In the genomic region with DNA sequence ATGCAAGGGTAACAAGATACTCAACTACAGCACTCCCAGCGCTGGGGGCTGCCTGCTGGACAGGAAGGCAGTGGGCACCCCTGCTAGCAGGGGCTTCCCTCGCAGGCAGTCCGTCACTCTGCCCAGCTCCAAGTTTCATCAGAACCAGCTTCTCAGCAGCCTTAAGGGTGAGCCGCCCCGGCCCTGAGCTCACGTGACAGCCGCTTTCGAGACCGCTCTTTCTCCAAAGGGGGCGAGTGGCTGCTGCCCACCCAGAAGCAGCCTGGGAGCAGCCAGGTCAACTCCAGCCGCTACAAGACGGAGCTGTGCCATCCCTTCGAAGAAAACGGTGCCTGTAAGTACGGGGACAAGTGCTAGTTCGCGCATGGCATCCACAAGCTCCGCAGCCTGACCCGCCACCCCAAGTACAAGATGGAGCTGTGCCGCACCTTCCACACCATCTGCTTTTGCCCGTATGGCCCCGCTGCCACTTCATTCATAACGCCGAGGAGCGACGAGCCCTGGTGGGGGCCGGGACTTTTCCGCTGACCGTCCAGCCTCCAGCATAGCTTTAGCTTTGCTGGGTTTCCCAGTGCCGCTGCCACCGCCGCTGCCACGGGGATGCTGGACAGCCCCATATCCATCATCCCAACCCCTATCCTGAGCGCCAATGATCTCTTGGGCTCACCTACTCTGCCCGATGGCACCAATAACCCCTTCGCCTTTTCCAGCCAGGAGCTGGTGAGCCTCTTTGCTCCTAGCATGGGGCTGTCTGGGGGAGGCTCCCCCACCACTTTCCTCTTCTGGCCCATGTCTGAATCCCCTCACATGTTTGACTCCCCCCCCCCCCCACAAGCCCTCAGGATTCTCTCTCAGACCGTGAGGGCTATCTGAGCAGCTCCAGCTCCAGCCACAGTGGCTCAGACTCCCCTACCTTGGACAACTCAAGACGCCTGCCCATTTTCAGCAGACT, we compare ENCODE assay signal across 8 mouse cellular contexts. TPM values are rescaled to one million over a fixed set of nuclear protein-coding genes. Genes with fewer than 3 reads are reported as not detected.
A peak's percentile ranks its signal among the peaks of the same experiment; 100 is the strongest.
DNase-seq lines count a peak whose midpoint lies in the region; ATAC-seq and TF ChIP-seq lines count a peak whose summit lies in the region.

No protein-coding gene starts in this region.

- H3K4me3 ChIP-seq in left cerebral cortex, adult 2 months: peak overlapping the region; percentile 41
- peak overlapping the region; percentile 46 for H3K4me3 ChIP-seq in heart, embryonic 11.5 days (ENCODE audit: low read depth, low read length)
- peak overlapping the region; percentile 43 for H3K4me3 ChIP-seq in midbrain, embryonic 13.5 days (replicated peaks)

- H3K4me1 ChIP-seq in heart, embryonic 11.5 days (ENCODE audit: control insufficient read depth, insufficient read depth, low read length): no peaks in the 10 kb centered on the region
- no peaks in the 10 kb centered on the region for H3K4me1 ChIP-seq in midbrain, embryonic 13.5 days (replicated peaks)

- H3K27me3 ChIP-seq in heart, embryonic 11.5 days (ENCODE audit: control insufficient read depth, insufficient read depth, low read length): no peaks in the 10 kb centered on the region
- H3K27me3 ChIP-seq in midbrain, embryonic 13.5 days: no peaks in the 10 kb centered on the region

- TF ChIP-seq CTCF in left cerebral cortex, adult 2 months (IDR thresholded peaks at IDR 0.05): no peak

- intact Hi-C loops in left cerebral cortex, adult 2 months (cut with DNase I): no loop called here
- intact Hi-C loops in left cerebral cortex, postnatal 14 days (cut with DNase I): no loop called here

- H3K9ac ChIP-seq in heart, embryonic 11.5 days (ENCODE audit: low read depth, low read length): no peak overlapping the region
- peak overlapping the region; percentile 55; the same call in 1 of the 2 replicates for H3K9ac ChIP-seq in midbrain, embryonic 13.5 days (replicated peaks)

- H3K9me3 ChIP-seq in heart, embryonic 11.5 days (replicated peaks; ENCODE audit: control insufficient read depth, low read length): peaks cover 4% of the 10 kb centered on the region
- peaks cover 3% of the 10 kb centered on the region for H3K9me3 ChIP-seq in midbrain, embryonic 13.5 days

- peak overlapping the region; percentile 79 for H3K4me2 ChIP-seq in heart, embryonic 11.5 days
- peak overlapping the region; percentile 68 for H3K4me2 ChIP-seq in midbrain, embryonic 13.5 days (replicated peaks)

- peak; percentile 26; the same call in 1 of the 2 replicates for ATAC-seq in heart, embryonic 11.5 days (replicated peaks; ENCODE audit: insufficient number of reproducible peaks, low FRiP score, low TSS enrichment)
- ATAC-seq in midbrain, embryonic 13.5 days: peak; percentile 89

- no peak overlapping the region for H3K27ac ChIP-seq in left cerebral cortex, adult 2 months
- H3K27ac ChIP-seq in heart, embryonic 11.5 days (ENCODE audit: low read depth, low read length): no peak overlapping the region
- H3K27ac ChIP-seq in midbrain, embryonic 13.5 days: no peak overlapping the region

- no peaks in the 10 kb centered on the region for H3K36me3 ChIP-seq in heart, embryonic 11.5 days (ENCODE audit: control insufficient read depth, insufficient read depth, low read length)
- H3K36me3 ChIP-seq in midbrain, embryonic 13.5 days: no peaks in the 10 kb centered on the region

- WGBS in heart, embryonic 11.5 days (ENCODE audit: insufficient replicate concordance): 19% methylated on average over 38 of the region's 38 CpGs
- 29% methylated on average over 38 of the region's 38 CpGs for WGBS in midbrain, embryonic 13.5 days

- no peak for DNase-seq in left cerebral cortex, adult 2 months (ENCODE audit: extremely low spot score in 1 of 2, low spot score in 2 of 2)
- no peak for DNase-seq in left cerebral cortex, postnatal 14 days (ENCODE audit: low spot score in 2 of 2)
- DNase-seq in cerebellum, postnatal 10 days: peak; percentile 33 to 34
- peak; percentile 2 to 36 for DNase-seq in kidney, postnatal 25 days
- peak; percentile 7 for DNase-seq in thymus, postnatal 0 days (ENCODE audit: low spot score)
- DNase-seq in left cerebral cortex, adult 9 months (ENCODE audit: low spot score in 2 of 2): no peak

RNA-seq across cellular contexts. Expression of a gene that starts 8.7 kb away (rescaled TPM):
- 10 to 100 TPM; 23.1 to 24.1 TPM for total RNA-seq in left cerebral cortex, adult 2 months (2021)
- 10 to 100 TPM; 23.3 to 24.2 TPM for total RNA-seq in left cerebral cortex, postnatal 14 days (2021)
- polyA plus RNA-seq in heart, embryonic 11.5 days (2014; fragmentation: Nextera tagmentation; extraction: Ambion mirVana): 4.0 and 4.8 TPM in 2 replicates
- 6.0 and 6.6 TPM in 2 replicates for polyA plus RNA-seq in midbrain, embryonic 13.5 days (2015; fragmentation: Nextera tagmentation; extraction: Ambion mirVana)
- polyA plus RNA-seq in thymus, postnatal 0 days (2015; fragmentation: Nextera tagmentation; extraction: Ambion mirVana): 3.3 and 4.0 TPM in 2 replicates

RNA-seq across cellular contexts. Expression of a gene that starts 59.9 kb away (rescaled TPM):
- not detected for total RNA-seq in left cerebral cortex, adult 2 months (2021)
- not detected for total RNA-seq in left cerebral cortex, postnatal 14 days (2021)
- polyA plus RNA-seq in heart, embryonic 11.5 days (2014; fragmentation: Nextera tagmentation; extraction: Ambion mirVana): not detected in 2 replicates
- polyA plus RNA-seq in midbrain, embryonic 13.5 days (2015; fragmentation: Nextera tagmentation; extraction: Ambion mirVana): not detected in 2 replicates
- not detected in 2 replicates for polyA plus RNA-seq in thymus, postnatal 0 days (2015; fragmentation: Nextera tagmentation; extraction: Ambion mirVana)

Comparison
In these comparisons a context has a peak if more than half of its experiments do, and no peak if none do; other contexts are left out.
1. DNase-seq: peak in cerebellum, postnatal 10 days (2 of 2), kidney, postnatal 25 days (2 of 2) and thymus, postnatal 0 days (single experiment); none in left cerebral cortex, adult 2 months (0 of 2), left cerebral cortex, postnatal 14 days (0 of 2) and left cerebral cortex, adult 9 months (0 of 2).
2. Peak in every context shown above with its lines, with median percentiles within 50 percentile points of each other: H3K4me3 ChIP-seq.